Mouse (Mus musculus) gastrocnemius, postnatal 10 days (tissue): ENCODE results near the gene Slc30a10. TPM values are rescaled to one million over a fixed set of nuclear protein-coding genes. Genes with fewer than 3 reads are reported as not detected.

Experiments
- DNase-seq: peaks from one replicate; pipeline ENCODE4 v3.0.0; 2021; ENCODE audit warnings: mixed read lengths
- total RNA-seq, 2 experiments: library from RNA; stranded (reverse); gene quantifications; 2 replicates each; pipeline ENCODE4 v1.2.3; 2021

Slc30a10 gene
- total RNA-seq, 2 experiments from 2014 or later = 0.05 to 0.07 TPM

DNA sequence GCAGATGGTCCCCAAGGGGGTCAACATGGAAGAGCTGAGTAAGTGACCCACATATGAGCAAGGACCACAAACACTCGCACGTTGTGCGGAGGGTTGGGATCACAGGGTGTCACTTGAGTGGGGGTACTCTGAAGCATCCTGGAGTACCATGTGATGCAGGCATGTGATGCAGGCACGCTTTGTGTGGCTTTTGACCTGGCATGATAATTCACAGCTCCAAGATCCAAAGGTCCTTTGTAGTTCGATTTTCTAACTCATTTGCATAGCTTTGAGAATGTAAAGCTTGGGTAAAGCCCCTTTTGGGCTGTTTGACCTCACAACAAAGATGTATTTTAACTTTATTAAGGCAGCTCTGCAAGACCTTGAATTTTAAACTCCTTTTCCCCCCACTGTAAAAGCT, 8.2 kb downstream of the Slc30a10 start:
- DNase-seq = no peak

DNA sequence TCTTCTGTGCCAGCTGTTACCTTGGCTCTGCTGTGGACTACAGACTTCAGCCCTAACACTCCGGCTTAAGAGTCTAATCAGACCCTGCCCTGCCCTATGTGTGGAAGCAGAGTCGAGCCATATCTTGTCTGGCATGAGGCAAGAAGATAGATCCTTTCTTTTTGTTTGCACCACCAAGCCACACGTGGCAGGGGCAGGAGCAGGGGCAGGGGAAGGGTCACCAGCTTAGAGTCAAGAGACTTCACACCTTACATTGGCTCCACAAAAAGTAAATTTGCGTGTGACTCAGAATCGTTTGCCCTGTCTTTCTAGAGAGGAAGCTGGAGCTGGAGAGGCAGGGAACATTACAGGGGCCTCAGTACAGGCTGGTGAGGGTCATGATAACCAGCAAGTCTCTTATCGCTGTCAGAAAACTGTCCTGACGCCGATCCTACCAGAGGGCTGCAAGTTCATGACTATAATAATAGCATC, 14.9 kb downstream of the Slc30a10 start:
- DNase-seq = no peak

DNA sequence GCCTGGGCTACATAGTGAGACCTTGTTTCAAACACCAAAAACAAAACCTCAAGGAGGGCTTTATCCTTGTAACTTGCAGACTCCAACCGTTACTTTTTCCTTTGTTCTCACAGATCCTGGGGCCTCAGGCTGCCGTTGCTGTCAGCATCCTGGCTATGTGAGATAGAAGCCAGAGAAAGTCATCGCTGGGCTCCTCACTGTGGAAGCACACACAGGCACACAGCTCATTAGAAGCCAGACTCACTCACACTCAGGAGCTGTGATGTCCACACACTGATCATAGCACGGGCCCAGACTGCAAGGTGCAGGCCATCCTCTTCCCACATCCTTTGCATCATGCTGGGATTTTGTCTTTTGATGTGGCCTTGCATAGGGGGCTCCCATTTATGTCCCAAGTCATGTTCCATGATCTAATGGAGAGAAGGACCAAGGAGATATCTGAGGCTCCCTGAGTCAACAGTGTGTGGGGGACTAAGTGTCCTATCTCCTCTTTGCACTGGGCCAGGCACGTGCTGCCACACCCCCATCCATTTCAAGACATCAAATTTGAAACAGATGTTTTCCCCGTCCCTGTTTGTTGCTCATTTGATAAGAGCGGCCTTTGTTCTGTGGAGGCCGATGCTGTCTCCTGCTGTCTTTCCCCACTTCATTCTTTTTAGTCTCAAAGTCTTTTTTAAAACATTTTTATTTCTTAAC, 17.5 kb downstream of the Slc30a10 start:
- DNase-seq = no peak

DNA sequence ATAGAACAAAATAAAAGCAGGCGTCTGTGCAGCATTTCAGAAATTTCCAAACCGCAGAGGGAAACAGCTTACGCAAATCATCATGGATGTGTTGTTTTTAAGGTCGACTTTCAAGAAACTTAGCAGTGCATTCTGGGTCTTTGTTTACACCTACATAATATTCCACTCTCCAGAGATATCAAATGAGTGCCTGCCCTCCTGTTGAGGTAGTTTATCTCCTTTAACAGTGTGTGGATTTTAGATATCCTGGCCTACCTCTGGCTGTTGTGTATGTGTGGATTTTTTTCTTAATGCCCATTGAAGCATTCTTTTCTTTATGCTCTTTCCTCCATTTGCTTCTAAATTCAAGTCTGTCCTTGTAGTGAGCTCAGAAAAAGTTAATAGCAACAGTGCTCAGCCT, 18.1 kb downstream of the Slc30a10 start:
- DNase-seq = no peak

DNA sequence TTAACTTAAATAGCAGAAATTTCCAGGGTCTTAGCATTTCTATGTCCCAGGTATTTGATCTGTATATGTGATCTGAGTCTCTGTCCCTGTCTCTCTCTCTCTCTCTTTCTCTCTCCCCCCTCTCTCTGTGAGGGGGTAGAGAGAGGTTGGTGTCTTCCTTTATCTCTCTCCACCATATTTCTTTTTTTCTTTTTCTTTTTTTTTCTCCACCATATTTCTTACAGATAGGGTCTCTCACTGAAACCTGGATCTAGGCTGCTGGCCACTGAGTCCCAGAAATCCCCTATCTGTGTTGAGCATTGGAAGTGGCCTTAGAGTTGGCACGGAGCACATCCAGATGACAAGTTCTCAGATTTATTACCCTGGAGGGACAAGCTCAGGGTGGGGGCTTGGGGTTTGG, 18.8 kb downstream of the Slc30a10 start:
- no peak for DNase-seq

DNA sequence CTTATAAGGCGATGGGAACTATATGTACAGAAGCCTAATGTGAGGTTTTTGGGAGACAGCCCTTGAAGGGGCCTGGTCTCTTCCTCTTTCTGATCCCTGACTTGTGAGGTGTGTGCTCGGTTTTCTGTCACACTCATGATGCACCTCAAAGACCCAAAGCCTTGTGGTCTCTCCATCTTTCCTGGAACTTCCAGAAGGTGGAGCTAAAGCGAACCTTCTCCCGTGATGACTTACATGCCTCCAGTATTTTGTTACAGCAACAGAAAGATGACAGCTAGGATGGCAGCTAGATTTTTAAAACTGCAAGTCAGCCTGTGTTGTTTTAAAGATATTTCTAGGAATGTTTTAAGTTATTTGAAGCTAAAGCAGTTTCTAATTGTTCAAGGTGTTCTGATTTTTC, 25.2 kb downstream of the Slc30a10 start:
- DNase-seq = no peak

DNA sequence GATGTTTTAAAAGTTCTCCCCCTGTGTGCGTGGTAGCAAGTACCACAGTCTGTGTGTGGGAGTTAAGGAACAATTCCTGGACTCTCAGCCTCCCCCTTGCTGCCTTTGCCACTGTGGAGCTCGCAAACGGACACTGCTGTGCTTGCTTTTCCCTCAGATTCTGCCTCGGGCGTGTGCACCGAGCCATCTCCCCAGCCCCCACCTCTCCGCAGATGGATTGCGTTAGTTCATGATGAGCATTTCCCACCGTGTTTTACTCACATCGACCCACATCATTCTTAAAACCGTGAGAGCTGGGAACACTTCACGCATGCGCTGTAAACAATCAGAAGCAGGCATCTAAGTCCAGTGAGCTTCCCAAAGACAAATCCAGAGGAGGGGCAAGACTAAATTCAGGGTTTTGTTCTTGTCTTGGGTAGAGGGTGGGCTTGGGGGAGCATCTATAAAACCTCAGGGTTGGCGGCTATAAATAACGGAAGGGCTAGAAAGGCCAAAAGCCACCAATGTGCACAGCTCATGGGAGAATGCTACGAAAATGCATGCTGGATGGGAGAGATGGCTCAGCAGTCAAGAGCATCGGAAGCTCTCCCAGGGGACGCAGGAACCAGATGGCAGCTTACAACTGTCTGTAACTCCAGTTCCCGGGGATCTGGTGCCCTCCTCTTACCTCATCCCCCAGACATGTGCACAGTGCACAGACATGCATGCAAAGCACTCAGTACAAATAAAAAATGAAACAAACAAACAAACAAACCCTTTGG, 27.5 kb downstream of the Slc30a10 start:
- peak; percentile 9 for DNase-seq

DNA sequence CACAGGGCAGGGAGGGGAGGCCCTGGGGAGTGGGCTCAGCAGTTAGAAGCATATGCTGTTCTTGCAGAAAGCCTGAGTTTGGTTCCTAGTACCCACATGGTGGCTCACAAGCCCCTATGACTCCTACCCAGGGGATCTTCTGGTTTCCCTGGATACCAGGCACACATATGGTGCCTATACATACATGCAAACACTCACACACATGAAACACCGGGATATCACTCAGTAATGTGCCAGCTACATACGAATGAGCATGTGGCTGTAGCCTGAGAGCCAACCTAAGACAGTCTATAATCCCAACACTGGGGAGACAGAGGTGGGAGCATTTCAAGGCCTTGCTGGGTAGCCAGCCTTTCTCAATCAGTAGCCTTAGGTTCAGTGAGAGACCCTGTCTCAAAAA, 28.1 kb downstream of the Slc30a10 start:
- DNase-seq = no peak

DNA sequence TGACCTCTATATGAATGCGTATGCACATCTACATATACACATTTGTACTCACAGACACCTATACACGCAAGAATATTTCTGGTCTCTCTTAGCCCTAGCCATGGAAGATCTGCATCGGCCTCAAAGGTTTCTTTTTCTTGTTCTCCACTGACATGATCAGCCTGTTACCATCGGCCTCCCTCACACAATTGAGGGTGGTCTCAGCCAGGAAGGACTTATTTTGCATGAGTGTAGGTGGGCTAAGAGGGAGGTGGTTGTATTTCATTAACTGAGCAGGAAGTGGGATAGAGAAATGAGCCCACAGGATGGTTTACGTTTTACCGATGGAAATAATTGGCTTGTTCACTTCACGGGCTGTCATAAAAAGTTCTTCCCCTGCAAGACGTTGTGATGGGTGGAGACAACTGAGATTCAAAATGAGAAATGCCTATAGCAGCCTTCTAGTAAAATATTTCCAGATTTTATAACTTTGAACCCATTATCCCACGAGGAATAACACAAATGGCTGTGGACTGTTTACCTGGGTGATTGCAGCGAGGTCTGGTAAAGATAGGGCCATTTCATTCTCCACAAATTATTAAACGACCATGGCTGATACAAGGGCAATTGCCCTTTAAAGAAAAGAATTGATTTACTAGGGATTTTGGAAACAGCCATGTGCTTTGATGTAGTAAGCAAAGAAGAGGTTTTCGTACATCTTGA, 28.9 kb downstream of the Slc30a10 start:
- DNase-seq = no peak

DNA sequence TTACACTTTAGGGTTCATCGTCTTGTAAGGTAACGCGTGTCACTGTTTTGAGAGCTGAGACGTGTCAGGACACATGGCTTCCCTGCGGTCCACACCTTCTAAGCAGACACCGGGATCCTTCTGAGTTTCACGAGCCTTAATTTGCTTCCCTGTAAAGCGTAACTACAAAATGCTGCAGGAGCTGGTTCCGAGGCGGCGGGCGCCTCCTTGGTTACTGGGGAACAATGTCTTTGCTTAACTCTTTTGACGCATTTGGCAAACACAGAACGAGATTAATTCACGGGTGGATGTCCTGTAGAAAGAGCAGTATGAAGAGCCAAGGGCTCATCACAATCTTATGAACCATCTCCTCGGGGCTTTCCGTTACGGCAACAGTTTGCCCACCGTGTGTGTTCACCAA, 29.6 kb downstream of the Slc30a10 start:
- DNase-seq = no peak

DNA sequence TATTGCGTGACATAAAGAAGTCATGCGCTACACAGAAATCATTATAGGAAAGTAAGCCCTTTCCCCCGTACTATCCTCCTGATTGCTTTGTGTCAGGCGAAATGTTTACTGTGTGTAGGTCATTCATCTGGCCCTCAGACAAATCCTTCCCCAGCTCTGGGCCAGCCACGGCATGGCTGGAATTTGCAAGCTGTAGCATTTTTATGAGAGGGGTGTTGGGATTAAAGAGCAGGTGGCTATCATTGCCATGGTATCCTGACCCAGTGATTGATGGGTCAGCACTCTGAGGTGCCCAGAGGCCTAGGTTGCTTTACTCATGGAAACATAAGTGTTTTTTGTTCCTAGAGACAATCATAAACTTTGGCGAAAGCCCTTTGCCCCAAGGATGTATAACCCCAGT, 35.2 kb downstream of the Slc30a10 start:
- DNase-seq = no peak

DNA sequence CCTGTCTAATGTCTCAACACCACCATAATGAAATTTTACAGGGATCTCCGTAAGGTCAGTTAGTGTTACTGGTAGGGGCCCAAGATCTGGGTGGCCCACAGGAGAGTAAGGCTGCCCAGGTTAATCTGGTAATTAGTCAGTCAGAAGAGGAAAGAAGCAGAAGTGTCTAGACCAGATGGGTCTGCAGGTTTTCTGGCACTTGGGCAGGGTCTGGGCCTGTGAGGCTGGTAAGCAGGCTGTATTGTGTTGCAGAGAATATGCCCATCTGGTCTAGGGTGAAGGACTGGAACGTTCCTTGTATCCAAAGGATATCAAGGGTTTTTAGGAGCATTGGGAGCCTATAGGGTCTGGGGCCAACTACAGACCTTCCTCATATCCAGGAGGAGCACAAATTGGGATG, 36.0 kb downstream of the Slc30a10 start:
- no peak for DNase-seq

DNA sequence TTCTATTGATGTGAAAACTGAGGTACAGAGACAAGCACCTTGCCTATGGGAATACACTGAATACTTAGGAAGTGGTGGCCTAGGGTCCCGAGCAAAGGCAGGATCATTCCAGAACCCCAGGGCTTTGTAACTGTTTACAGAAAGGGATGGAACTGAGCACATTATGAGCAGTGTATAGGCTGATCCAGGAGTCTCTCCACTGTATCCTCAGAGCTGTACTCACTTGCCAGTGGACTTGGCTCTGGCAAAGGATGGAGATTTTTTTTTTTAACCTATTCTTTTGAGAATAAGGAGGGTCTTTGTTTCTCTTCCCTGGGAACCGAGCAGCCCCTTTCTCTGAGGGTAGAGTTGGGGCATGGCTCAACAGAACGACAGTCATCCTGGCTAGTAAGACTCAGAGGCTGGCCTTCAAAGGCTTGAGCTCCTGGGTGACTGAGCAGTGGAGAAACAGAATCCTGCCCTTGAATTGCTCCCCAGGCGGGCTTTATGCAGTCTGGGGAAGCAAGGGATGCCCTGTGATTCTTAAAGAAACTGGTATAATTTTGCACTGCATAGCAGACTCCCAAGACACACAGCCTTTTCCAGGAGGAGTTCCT, 38.9 kb downstream of the Slc30a10 start:
- DNase-seq = no peak

DNA sequence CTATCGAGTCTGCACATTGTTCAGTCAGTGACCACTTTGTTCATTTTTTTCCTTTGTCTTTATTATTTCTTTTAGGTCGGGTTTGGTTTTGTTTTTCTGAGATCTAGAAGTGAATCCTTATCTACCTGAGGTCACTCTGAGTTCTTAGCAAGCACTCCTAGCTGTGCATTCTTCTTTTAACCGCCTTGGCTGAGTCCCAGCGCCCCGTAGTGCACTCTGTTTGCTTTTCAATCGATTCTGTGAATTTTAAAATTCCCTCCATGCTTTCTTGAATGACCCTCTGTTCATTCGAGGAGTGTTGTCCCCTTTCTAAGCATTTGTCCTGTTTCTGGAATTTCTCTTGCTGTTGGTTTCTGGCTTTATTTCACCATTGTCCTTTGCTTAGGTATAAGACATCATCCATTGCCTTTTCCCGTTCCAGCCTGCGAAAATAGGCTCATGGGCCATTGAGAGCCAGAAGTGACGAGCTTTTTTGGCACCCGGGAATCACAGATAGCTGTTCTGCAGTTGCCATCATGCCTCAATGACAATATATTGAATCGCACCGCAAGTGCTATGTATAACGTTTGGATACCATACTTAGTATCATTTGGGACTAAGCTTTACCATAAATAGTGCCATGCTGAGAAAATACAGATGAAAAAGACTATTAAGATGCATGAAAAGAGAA, 42.3 kb downstream of the Slc30a10 start:
- no peak for DNase-seq

DNA sequence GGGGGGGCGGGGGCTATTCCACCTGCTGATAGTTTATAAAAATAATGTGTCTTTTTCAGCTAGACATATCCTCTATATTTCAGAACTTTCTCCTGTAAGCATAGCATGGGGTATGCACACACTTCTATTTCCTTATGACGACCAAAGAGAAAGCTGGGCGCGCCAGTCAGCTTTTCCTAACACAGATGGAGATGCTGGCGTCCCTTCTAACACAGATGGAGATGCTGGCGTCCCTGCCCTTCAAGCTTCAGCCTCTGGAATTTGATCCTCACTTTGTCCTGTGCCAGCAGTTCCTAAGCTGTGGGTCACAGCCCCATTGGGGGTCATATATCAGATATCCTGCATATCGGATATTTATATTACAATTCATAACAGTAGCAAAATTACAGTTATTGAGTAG, 46.0 kb downstream of the Slc30a10 start:
- no peak for DNase-seq

DNA sequence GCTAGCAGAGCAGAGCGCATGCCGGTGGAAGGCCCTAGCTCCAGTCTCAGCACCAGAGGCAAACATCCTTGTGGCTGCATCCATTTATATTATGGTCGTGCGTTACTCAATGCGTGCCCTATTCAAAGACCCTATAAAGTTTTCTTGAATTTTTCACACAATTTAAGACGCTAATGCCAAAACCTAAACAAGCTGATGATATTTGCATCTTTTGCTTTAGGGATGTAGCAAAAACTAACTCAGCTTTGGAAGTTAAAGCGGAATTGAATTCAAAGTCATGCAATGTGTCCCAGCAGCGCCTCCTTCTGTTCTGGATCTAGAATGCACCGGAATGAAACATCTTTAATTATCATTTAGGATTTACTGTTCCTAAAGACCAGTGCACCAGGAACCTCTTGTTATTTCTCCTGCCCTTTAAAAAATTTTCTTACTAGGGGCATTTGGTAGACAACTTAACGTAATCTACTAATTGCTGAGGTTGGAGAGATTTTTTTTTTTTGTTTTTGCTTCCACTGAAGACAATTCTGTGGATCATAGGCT, 47.2 kb downstream of the Slc30a10 start:
- DNase-seq = peak; percentile 26

DNA sequence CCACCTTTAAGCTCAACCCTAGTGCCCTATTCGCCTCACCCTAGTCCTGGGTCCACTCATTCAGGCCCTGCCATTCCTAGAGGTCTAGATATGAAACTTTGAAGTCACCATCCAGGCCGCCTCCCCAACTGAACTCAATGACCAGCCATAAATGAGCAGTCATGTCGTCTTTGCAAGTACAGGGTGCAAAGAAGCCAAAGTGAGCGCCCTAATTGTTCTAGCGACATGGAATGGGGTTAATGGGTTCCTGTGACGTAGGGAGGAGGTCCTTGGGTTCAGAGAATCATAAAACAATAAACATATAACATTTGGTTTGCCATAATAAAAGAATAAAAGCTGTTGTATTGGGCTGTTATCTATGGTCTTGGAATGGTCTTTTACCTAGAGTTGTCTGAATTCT, 47.9 kb downstream of the Slc30a10 start:
- DNase-seq = no peak

DNA sequence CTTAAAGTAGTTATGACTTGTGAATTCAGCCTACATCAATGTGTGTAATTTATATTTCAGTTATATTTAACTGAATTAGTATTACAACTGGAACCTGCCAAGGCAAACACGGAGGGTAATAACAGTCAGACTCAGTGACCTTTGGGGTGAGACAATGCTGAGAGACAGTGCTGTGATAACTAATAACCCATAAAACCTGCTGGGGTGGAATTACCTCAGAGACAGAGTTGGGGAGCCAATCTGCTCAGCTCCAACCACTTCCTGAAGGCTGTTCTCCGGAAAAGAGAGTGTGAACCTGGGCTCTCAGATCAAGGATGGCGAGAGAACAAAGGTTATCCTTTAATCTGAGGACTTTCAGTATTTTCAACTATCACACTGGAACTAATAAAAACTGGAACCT, 54.4 kb downstream of the Slc30a10 start:
- DNase-seq = no peak

DNA sequence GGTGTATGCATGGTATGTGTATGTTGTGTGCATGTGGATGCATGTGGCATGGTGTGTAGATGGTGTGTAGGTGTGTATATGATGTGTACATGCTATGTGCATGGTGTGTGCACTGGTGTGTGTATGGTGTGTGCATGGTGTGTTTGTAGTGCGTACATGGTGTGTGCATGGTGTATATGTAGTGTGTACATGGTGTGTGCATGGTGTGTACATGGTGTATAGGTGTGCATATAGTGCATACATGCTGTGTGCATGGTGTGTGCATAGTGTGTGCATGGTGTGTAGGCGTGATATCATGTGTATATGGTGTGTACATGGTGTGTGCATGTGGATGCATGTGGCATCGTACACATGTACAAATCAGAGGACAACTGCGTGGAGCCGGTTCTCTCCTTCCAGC, 56.7 kb downstream of the Slc30a10 start:
- no peak for DNase-seq

DNA sequence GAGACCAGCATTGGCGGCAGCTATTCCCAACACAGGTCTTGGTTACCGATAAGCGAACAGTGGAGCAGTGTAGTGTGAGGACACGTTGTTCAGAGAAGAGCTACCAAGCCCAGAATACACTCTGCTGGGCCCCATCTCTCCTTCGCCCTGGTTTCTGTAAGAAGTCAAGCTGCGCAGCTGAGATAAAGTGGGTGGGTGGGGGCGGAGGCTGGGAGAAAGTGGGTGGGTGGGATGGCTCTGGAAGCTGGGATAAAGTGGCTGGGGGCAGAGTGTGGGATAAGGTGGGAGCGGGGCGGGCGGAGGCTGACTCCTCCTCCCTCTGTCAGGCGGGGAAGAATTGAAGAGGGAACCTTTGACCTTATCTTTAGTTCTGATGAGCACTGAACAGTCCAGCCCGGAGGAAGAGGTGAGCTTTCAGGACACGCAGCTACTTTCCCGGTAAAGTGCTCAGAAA, 60.9 kb downstream of the Slc30a10 start:
- no peak for DNase-seq

DNA sequence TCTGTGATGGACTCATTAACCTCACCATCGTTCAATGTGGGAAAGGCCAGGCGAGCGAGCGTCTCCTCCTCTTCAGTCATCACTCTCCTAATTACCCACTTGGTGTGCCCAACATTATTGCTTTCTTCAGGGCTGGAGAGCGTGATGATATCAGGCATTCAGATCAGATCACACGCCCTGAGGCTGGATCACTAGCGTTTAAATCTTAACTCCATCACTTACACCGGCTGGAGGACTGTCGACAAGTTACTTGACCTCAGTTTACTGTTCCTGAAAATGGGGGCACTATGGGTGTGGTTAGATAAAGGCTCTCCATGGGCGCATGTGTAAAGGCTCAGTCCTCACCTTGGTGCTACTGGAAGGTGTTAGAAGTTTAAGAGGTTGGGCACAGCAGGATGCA, 61.4 kb downstream of the Slc30a10 start:
- no peak for DNase-seq

DNA sequence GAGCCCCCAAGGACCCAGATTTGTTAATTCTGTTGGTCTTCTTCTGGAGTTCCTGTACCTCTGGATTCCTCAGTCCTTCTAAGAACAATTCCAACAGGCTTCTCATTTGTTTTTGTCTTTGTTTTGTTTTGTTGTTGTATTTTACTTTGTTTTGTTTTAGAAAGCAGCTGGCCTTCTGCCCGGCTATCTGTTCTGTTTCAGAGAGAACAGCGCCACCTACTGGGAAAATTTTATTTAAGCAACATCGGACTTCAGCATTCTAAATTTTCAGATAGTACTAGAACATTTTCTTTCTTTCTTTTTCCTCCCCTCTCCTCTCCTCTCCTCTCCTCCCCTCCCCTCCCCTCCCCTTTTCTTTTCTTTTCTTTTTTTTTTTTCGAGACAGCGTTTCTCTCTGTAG, 62.9 kb downstream of the Slc30a10 start:
- peak; percentile 53 for DNase-seq
